Mouse (Mus musculus) cerebellum, adult 2 months (tissue): ENCODE data around the gene Casp9.

Experiments
- CTCF ChIP-seq: fragments of 200-500 bp; IDR thresholded peaks from 2 replicates; pipeline ENCODE4 v1.5.1; 2011; ENCODE audit warnings: low read depth, mild to moderate bottlenecking, control low read depth, low read length, moderate library complexity, borderline replicate concordance; ENCODE audit not compliant: insufficient read depth
- POLR2A ChIP-seq: fragments of 200-500 bp; IDR thresholded peaks from 2 replicates; pipeline ENCODE4 v1.6.1; 2011; ENCODE audit warnings: low read length, control low read depth, borderline replicate concordance; ENCODE audit not compliant: insufficient read depth

DNA sequence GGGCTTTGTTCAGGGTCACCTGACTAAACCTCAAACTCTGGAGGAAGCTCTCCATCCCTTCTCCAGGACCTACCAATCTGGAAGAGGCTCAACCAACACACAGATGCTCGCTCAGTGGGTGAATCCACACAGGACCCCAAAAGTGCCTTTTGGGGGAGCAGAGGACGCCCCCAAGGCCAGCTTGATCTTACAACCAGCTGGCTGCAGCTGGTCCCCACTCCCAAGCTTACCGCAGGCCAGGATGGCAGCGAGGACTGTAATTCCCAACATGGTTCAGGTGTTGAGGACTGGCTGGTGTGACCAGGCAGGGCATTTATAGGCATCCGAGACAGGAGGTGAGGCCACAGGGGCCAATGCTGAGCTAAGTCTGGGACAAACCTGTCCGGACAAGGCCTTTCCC is 52.6 kb downstream of the Casp9 start, which contains the start of gene Ctrc:
- TF ChIP-seq POLR2A (no peak), CTCF (no peak)
